Mouse (Mus musculus): Measurements from ENCODE around the gene Olfr645. TPM values are rescaled to one million over a fixed set of nuclear protein-coding genes. Genes with fewer than 3 reads are reported as not detected.

The Olfr645 gene
- 0.04 and 0.24 TPM in 2 replicates for polyA plus RNA-seq (2015; fragmentation: Nextera tagmentation; extraction: Ambion mirVana)

- Histone ChIP-seq H3K27me3 (no peaks in the 10 kb centered on the region), H3K36me3 (no peaks in the 10 kb centered on the region), H3K4me2 (replicated peaks) (no peak within 1 kb of the TSS), H3K4me1 (no peaks in the 10 kb centered on the region), H3K27ac (replicated peaks) (no peak within 1 kb of the TSS), H3K4me3 (replicated peaks) (no peak within 1 kb of the TSS), H3K9ac (no peak within 1 kb of the TSS), H3K9me3 (replicated peaks) (no peaks in the 10 kb centered on the region)
- ATAC-seq (ENCODE audit: insufficient number of reproducible peaks, low FRiP score, low TSS enrichment, low read depth): no peak
- 46% methylated on average over 1 of the region's 1 CpGs for WGBS
Measured at GRCm38 (mm10) chr7:104085365-104085764, at the start of gene Olfr645. Gene Olfr645, minus strand, starts transcription at chr7:104085465.

GRCm38 (mm10) chr7:104129726-104130125, 44.5 kb upstream of the Olfr645 start, which contains the start of gene Ubqln5:
Gene Ubqln5, minus strand, starts transcription at chr7:104129826.
- no peak for ATAC-seq (ENCODE audit: insufficient number of reproducible peaks, low FRiP score, low TSS enrichment, low read depth)
- Histone ChIP-seq H3K27me3 (no peaks in the 10 kb centered on the region), H3K4me3 (replicated peaks) (no peak within 1 kb of the TSS), H3K36me3 (no peaks in the 10 kb centered on the region), H3K9me3 (replicated peaks) (no peaks in the 10 kb centered on the region), H3K27ac (replicated peaks) (no peak within 1 kb of the TSS), H3K9ac (no peak within 1 kb of the TSS), H3K4me2 (replicated peaks) (no peak within 1 kb of the TSS), H3K4me1 (no peaks in the 10 kb centered on the region)
- 87% methylated on average over 5 of the region's 5 CpGs for WGBS

- Histone ChIP-seq H3K27me3 (no peaks in the 10 kb centered on the region), H3K9ac (no peak within 1 kb of the TSS), H3K4me3 (replicated peaks) (no peak within 1 kb of the TSS), H3K36me3 (no peaks in the 10 kb centered on the region), H3K4me2 (replicated peaks) (no peak within 1 kb of the TSS), H3K27ac (replicated peaks) (no peak within 1 kb of the TSS), H3K4me1 (no peaks in the 10 kb centered on the region), H3K9me3 (replicated peaks) (no peaks in the 10 kb centered on the region)
- no peak for ATAC-seq (ENCODE audit: insufficient number of reproducible peaks, low FRiP score, low TSS enrichment, low read depth)
Measured at GRCm38 (mm10) chr7:104104757-104104972, 19.4 kb upstream of the Olfr645 start, which contains the start of gene Olfr646. Gene Olfr646, plus strand, starts transcription at chr7:104104873.

GRCm38 (mm10) chr7:104103913-104104756, 18.9 kb upstream of the Olfr645 start:
- H3K27ac ChIP-seq (replicated peaks): no peak overlapping the region
- no peak overlapping the region for H3K9ac ChIP-seq
- no peak for ATAC-seq (ENCODE audit: insufficient number of reproducible peaks, low FRiP score, low TSS enrichment, low read depth)
- WGBS: 73% methylated on average over 4 of the region's 4 CpGs
- H3K9me3 ChIP-seq (replicated peaks): no peaks in the 10 kb centered on the region
- no peaks in the 10 kb centered on the region for H3K4me1 ChIP-seq
- no peak overlapping the region for H3K4me3 ChIP-seq (replicated peaks)
- H3K4me2 ChIP-seq (replicated peaks): no peak overlapping the region
- no peaks in the 10 kb centered on the region for H3K36me3 ChIP-seq
- no peaks in the 10 kb centered on the region for H3K27me3 ChIP-seq

- Histone ChIP-seq H3K4me1 (no peaks in the 10 kb centered on the region), H3K9ac (no peak within 1 kb of the TSS), H3K4me2 (replicated peaks) (no peak within 1 kb of the TSS), H3K9me3 (replicated peaks) (no peaks in the 10 kb centered on the region), H3K4me3 (replicated peaks) (no peak within 1 kb of the TSS), H3K36me3 (no peaks in the 10 kb centered on the region), H3K27me3 (no peaks in the 10 kb centered on the region), H3K27ac (replicated peaks) (no peak within 1 kb of the TSS)
- WGBS: 62% methylated on average over 2 of the region's 2 CpGs
- no peak for ATAC-seq (ENCODE audit: insufficient number of reproducible peaks, low FRiP score, low TSS enrichment, low read depth)
Measured at GRCm38 (mm10) chr7:104071769-104072168, 13.5 kb downstream of the Olfr645 start, which contains the start of gene Olfr644. Gene Olfr644, minus strand, starts transcription at chr7:104071869.

- H3K9me3 ChIP-seq (replicated peaks): no peaks in the 10 kb centered on the region
- ATAC-seq (ENCODE audit: insufficient number of reproducible peaks, low FRiP score, low TSS enrichment, low read depth): no peak
- H3K4me3 ChIP-seq (replicated peaks): no peak within 1 kb of the TSS
- H3K27ac ChIP-seq (replicated peaks): no peak within 1 kb of the TSS
- no peak within 1 kb of the TSS for H3K4me2 ChIP-seq (replicated peaks)
- no peaks in the 10 kb centered on the region for H3K36me3 ChIP-seq
- no peak within 1 kb of the TSS for H3K9ac ChIP-seq
- H3K27me3 ChIP-seq: no peaks in the 10 kb centered on the region
- no peaks in the 10 kb centered on the region for H3K4me1 ChIP-seq
- 40% methylated on average over 2 of the region's 2 CpGs for WGBS
Measured at GRCm38 (mm10) chr7:104061345-104061744, 23.9 kb downstream of the Olfr645 start, which contains the start of gene 4930516K23Rik. Gene 4930516K23Rik, minus strand, starts transcription at chr7:104061445.

GRCm38 (mm10) chr7:104059215-104059614, 26.1 kb downstream of the Olfr645 start:
- H3K9ac ChIP-seq: no peak overlapping the region
- no peak overlapping the region for H3K4me2 ChIP-seq (replicated peaks)
- H3K27ac ChIP-seq (replicated peaks): no peak overlapping the region
- H3K4me3 ChIP-seq (replicated peaks): no peak overlapping the region
- H3K27me3 ChIP-seq: no peaks in the 10 kb centered on the region
- H3K36me3 ChIP-seq: no peaks in the 10 kb centered on the region
- 77% methylated on average over 1 of the region's 1 CpGs for WGBS
- no peaks in the 10 kb centered on the region for H3K9me3 ChIP-seq (replicated peaks)
- ATAC-seq (ENCODE audit: insufficient number of reproducible peaks, low FRiP score, low TSS enrichment, low read depth): no peak
- no peaks in the 10 kb centered on the region for H3K4me1 ChIP-seq

- Histone ChIP-seq H3K4me3 (replicated peaks) (no peak within 1 kb of the TSS), H3K27me3 (no peaks in the 10 kb centered on the region), H3K4me1 (no peaks in the 10 kb centered on the region), H3K9ac (no peak within 1 kb of the TSS), H3K27ac (replicated peaks) (no peak within 1 kb of the TSS), H3K36me3 (no peaks in the 10 kb centered on the region), H3K4me2 (replicated peaks) (no peak within 1 kb of the TSS), H3K9me3 (replicated peaks) (no peaks in the 10 kb centered on the region)
- 55% methylated on average over 1 of the region's 1 CpGs for WGBS
- no peak for ATAC-seq (ENCODE audit: insufficient number of reproducible peaks, low FRiP score, low TSS enrichment, low read depth)
Measured at GRCm38 (mm10) chr7:104052566-104052965, 32.7 kb downstream of the Olfr645 start, which contains the start of gene Olfr642. Gene Olfr642, minus strand, starts transcription at chr7:104052666.

GRCm38 (mm10) chr7:104050745-104051144, 34.5 kb downstream of the Olfr645 start:
- no peak overlapping the region for H3K9ac ChIP-seq
- no peak overlapping the region for H3K4me3 ChIP-seq (replicated peaks)
- no peaks in the 10 kb centered on the region for H3K27me3 ChIP-seq
- WGBS: 90% methylated on average over 4 of the region's 4 CpGs
- H3K27ac ChIP-seq (replicated peaks): no peak overlapping the region
- no peaks in the 10 kb centered on the region for H3K9me3 ChIP-seq (replicated peaks)
- H3K4me2 ChIP-seq (replicated peaks): no peak overlapping the region
- H3K36me3 ChIP-seq: no peaks in the 10 kb centered on the region
- no peak for ATAC-seq (ENCODE audit: insufficient number of reproducible peaks, low FRiP score, low TSS enrichment, low read depth)
- H3K4me1 ChIP-seq: no peaks in the 10 kb centered on the region

GRCm38 (mm10) chr7:104035145-104035544, 50.1 kb downstream of the Olfr645 start, which contains the start of gene Olfr641:
Gene Olfr641, plus strand, starts transcription at chr7:104035445.
- Histone ChIP-seq H3K27me3 (no peaks in the 10 kb centered on the region), H3K4me3 (replicated peaks) (no peak within 1 kb of the TSS), H3K9me3 (replicated peaks) (no peaks in the 10 kb centered on the region), H3K36me3 (no peaks in the 10 kb centered on the region), H3K4me2 (replicated peaks) (no peak within 1 kb of the TSS), H3K27ac (replicated peaks) (no peak within 1 kb of the TSS), H3K4me1 (no peaks in the 10 kb centered on the region), H3K9ac (no peak within 1 kb of the TSS)
- 48% methylated on average over 1 of the region's 1 CpGs for WGBS
- no peak for ATAC-seq (ENCODE audit: insufficient number of reproducible peaks, low FRiP score, low TSS enrichment, low read depth)
